Mouse (Mus musculus) gastrocnemius, adult 2 months (tissue): ENCODE data around the gene Cab39. TPM values are rescaled to one million over a fixed set of nuclear protein-coding genes. Genes with fewer than 3 reads are reported as not detected.
A peak's percentile ranks its signal among the peaks of the same experiment; 100 is the strongest.

ENCODE experiments used
- DNase-seq: peaks from one replicate; pipeline ENCODE4 v3.0.0; 2022
- H3K27ac ChIP-seq: fragments of 200-600 bp; 2 replicates; pipeline ENCODE4 v1.8.1; 2022; ENCODE audit warnings: mild to moderate bottlenecking
- H3K4me3 ChIP-seq: fragments of 200-600 bp; 2 replicates; pipeline ENCODE4 v1.8.1; 2022; ENCODE audit warnings: mild to moderate bottlenecking, moderate library complexity
- CTCF ChIP-seq: fragments of 200-600 bp; IDR thresholded peaks from 2 replicates; pipeline ENCODE4 v1.8.1; 2022; ENCODE audit warnings: antibody characterized with exemption, mild to moderate bottlenecking, moderate library complexity
- intact Hi-C: fragments of 180-260 bp; cut with DNase I; formaldehyde crosslinking; loops from one replicate; pipeline ENCODE4 v1.15.1; 2025
- total RNA-seq, 2 experiments: library from RNA; stranded (reverse); gene quantifications; 2 replicates each; pipeline ENCODE4 v1.2.3; 2021

Cab39 gene
- total RNA-seq, 2 experiments from 2014 or later: 191 to 193 TPM

GRCm38 (mm10) chr1:85856266-85856665 is 63.0 kb downstream of the Cab39 start:
- TF ChIP-seq CTCF: no peak
- H3K4me3 ChIP-seq: no peak overlapping the region
- DNase-seq: no peak
- intact Hi-C loops: no loop called here
- no peak overlapping the region for H3K27ac ChIP-seq

GRCm38 (mm10) chr1:85857261-85857754 is 64.1 kb downstream of the Cab39 start:
- no peak overlapping the region for H3K4me3 ChIP-seq
- TF ChIP-seq CTCF: no peak
- intact Hi-C loops: no loop called here
- no peak for DNase-seq
- no peak overlapping the region for H3K27ac ChIP-seq

GRCm38 (mm10) chr1:85864383-85864782 is 71.1 kb downstream of the Cab39 start:
- Histone ChIP-seq H3K27ac (no peak overlapping the region), H3K4me3 (no peak overlapping the region)
- intact Hi-C loops: no loop called here
- no peak for TF ChIP-seq CTCF
- DNase-seq: peak; percentile 42

- intact Hi-C loops: no loop called here
Measured at GRCm38 (mm10) chr1:85870001-85870400, 76.8 kb downstream of the Cab39 start.

GRCm38 (mm10) chr1:85870546-85870945 is 77.3 kb downstream of the Cab39 start:
- DNase-seq: no peak
- intact Hi-C loops: no loop called here
- Histone ChIP-seq H3K27ac (no peak overlapping the region), H3K4me3 (no peak overlapping the region)
- TF ChIP-seq CTCF: no peak

More at GRCm38 (mm10) chr1:85870001-85870400, 76.8 kb downstream of the Cab39 start:
- TF ChIP-seq CTCF: no peak
- Histone ChIP-seq H3K27ac (no peak overlapping the region), H3K4me3 (no peak overlapping the region)
- no peak for DNase-seq

- Histone ChIP-seq H3K27ac (no peak overlapping the region), H3K4me3 (no peak overlapping the region)
- no peak for TF ChIP-seq CTCF
- intact Hi-C loops: no loop called here
- no peak for DNase-seq
Measured at GRCm38 (mm10) chr1:85882003-85882402, 88.8 kb downstream of the Cab39 start.

GRCm38 (mm10) chr1:85887221-85887620 is 94.0 kb downstream of the Cab39 start:
- H3K27ac ChIP-seq: no peak overlapping the region
- intact Hi-C loops: no loop called here
- no peak for DNase-seq
- no peak for TF ChIP-seq CTCF
- no peak overlapping the region for H3K4me3 ChIP-seq

- no peak for TF ChIP-seq CTCF
- H3K27ac ChIP-seq: peak within 1 kb of the TSS; percentile 85
- DNase-seq: peak; percentile 92
- peak within 1 kb of the TSS; percentile 78 for H3K4me3 ChIP-seq
- intact Hi-C loops: no loop called here
Measured at GRCm38 (mm10) chr1:85894231-85894747, 101.0 kb downstream of the Cab39 start, which contains the start of gene Itm2c. TSS of gene Itm2c (plus strand) at chr1:85894281.

GRCm38 (mm10) chr1:85894748-85895360 is 101.6 kb downstream of the Cab39 start:
- intact Hi-C loops: no loop called here
- TF ChIP-seq CTCF: no peak
- H3K27ac ChIP-seq: peak overlapping the region; percentile 85
- peak; percentile 30 for DNase-seq
- peak overlapping the region; percentile 78 for H3K4me3 ChIP-seq

- peak; percentile 54 for TF ChIP-seq CTCF
- peak; percentile 54 for DNase-seq
- Histone ChIP-seq H3K27ac (peak overlapping the region; percentile 85), H3K4me3 (peak overlapping the region; percentile 78)
- intact Hi-C loops: no loop called here
Measured at GRCm38 (mm10) chr1:85895391-85895837, 102.2 kb downstream of the Cab39 start.

- intact Hi-C loops: no loop called here
- no peak for TF ChIP-seq CTCF
- DNase-seq: no peak
- Histone ChIP-seq H3K4me3 (peak overlapping the region; percentile 78), H3K27ac (peak overlapping the region; percentile 85)
Measured at GRCm38 (mm10) chr1:85896110-85896509, 102.9 kb downstream of the Cab39 start.

- intact Hi-C loops: no loop called here
- DNase-seq: no peak
- TF ChIP-seq CTCF: no peak
- H3K4me3 ChIP-seq: peak overlapping the region; percentile 3; the same call in 1 of the 2 replicates
- peak overlapping the region; percentile 51; the same call in 1 of the 2 replicates for H3K27ac ChIP-seq
Measured at GRCm38 (mm10) chr1:85896781-85897700, 103.8 kb downstream of the Cab39 start.
